Mouse (Mus musculus) brain, embryonic 14.5 days (tissue): ENCODE measurements at regions not wholly inside any gene's neighbourhood (a gene's known extent, or its start where the extent isn't known, plus 50 kb on each side); places are given as distances from the start of the nearest gene placed in this dataset.

ENCODE experiments used
- CTCF ChIP-seq: fragments of 200-500 bp; IDR thresholded peaks from 2 replicates; pipeline ENCODE4 v1.5.1; 2012; ENCODE audit warnings: inconsistent platforms, mild to moderate bottlenecking, moderate library complexity, borderline replicate concordance; ENCODE audit not compliant: insufficient read depth, insufficient read length; ENCODE audit errors: extremely low read depth
- POLR2A ChIP-seq: fragments of 200-500 bp; IDR thresholded peaks from 2 replicates; pipeline ENCODE4 v1.6.1; 2012; ENCODE audit warnings: mild to moderate bottlenecking, inconsistent platforms, borderline replicate concordance; ENCODE audit not compliant: poor library complexity, insufficient read depth, insufficient read length, severe bottlenecking; ENCODE audit errors: extremely low read depth

GRCm38 (mm10) chr13:79255362-79255761 lies 1055.8 kb upstream of the Nr2f1 start:
- TF ChIP-seq CTCF = no peak
- no peak for TF ChIP-seq POLR2A
